Mouse (Mus musculus): ENCODE measurements around the gene Ubtfl1. TPM values are rescaled to one million over a fixed set of nuclear protein-coding genes. Genes with fewer than 3 reads are reported as not detected.

The Ubtfl1 gene
- total RNA-seq (2023) = not detected in 4 replicates

GRCm38 (mm10) chr9:18404118-18404517, at the start of gene Ubtfl1:
Gene Ubtfl1 (plus strand): TSS chr9:18404418.

DNA sequence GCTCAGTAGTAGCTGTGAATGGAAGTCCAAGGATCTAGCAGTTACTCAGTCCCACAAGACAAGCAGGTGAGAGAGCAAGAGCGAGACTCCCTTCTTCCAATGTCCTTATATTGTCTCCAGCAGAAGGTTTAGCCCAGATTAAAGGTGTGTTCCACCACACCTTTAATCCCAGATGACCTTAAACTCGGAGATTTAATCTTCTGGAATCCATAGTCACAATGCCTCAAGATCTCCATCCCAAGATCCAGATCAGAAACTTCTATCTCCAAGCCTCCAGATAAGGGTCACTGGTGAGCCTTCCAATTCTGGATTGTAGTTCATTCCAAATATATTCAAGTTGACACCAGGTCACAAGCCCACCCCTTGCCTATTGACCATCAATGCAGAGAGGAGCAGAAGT, 1.3 kb upstream of the Ubtfl1 start, which contains the start of gene Naalad2:
Gene Naalad2 (minus strand): TSS at position 101 of the 400 bp plus-strand sequence.

DNA sequence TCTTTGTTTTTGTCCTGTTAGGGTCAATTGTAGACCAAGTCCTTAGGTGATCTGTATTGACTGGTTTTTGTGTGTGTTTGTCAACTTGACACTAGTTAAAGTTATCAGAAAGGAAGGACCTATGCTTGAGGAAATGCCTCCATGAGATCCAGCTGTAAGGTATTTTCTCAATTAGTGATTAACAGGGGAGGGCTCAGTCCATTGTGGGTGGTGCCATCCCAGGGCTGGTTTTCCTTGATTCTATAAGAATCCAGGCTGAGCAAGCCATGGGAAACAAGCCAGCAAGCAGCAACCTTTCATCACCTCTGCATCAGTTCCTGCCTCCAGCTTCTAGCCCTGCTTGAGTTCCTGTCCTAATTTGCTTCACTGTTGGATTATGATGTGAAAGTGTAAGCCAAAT, 26.1 kb downstream of the Ubtfl1 start, which contains the start of gene Mbd3l2:
Gene Mbd3l2 (plus strand): TSS at position 301 of the 400 bp plus-strand sequence.

Other genes starting within 250 kb of the Ubtfl1 start
- 79.8 to 88.8 TPM (median 84.0 TPM) in 4 replicates for gene Chordc1, start 112.3 kb upstream of the Ubtfl1 start, total RNA-seq (2023)
- gene Naalad2, start 1.4 kb upstream of the Ubtfl1 start, total RNA-seq (2023) = not detected in 4 replicates
- not detected in 4 replicates for gene Mbd3l2, start 26.2 kb downstream of the Ubtfl1 start, total RNA-seq (2023)
- 0.69 to 1.9 TPM (median 1.5 TPM) in 4 replicates for gene Zfp558, start 73.8 kb downstream of the Ubtfl1 start, total RNA-seq (2023)
- gene Mbd3l1, start 73.9 kb downstream of the Ubtfl1 start, total RNA-seq (2023) = not detected in 4 replicates